Mouse (Mus musculus) ES-E14 (cell line): ENCODE measurements at regions not wholly inside any gene's neighbourhood (a gene's known extent, or its start where the extent isn't known, plus 50 kb on each side); places are given as distances from the start of the nearest gene placed in this dataset.

ENCODE experiments used
- CHD2 ChIP-seq: IDR thresholded peaks from 2 replicates; pipeline ENCODE4 v1.6.1; 2014; ENCODE audit warnings: mild to moderate bottlenecking, low read depth, low read length, inconsistent platforms
- HCFC1 ChIP-seq: IDR thresholded peaks from 2 replicates; pipeline ENCODE4 v1.6.1; 2012; ENCODE audit warnings: low read length, inconsistent platforms, borderline replicate concordance; ENCODE audit not compliant: insufficient read depth

GRCm38 (mm10) chr13:35159456-35159855, 132.6 kb upstream of the Eci2 start:
- TF ChIP-seq HCFC1 (no peak), CHD2 (no peak)
